Mouse (Mus musculus): ENCODE measurements around the gene Homer1. TPM values are rescaled to one million over a fixed set of nuclear protein-coding genes. Genes with fewer than 3 reads are reported as not detected.

Gene Homer1
- polyA plus RNA-seq, 1 experiment from 2014 or later = 5.9 TPM

GRCm38 (mm10) chr13:93306545-93306944, 7.1 kb downstream of the Homer1 start:
- H3K27ac ChIP-seq = no peak overlapping the region
- no peak overlapping the region for H3K9ac ChIP-seq
- no peaks in the 10 kb centered on the region for H3K36me3 ChIP-seq
- 66% methylated on average over 3 of the region's 3 CpGs for WGBS
- H3K4me2 ChIP-seq = peak overlapping the region; percentile 73; the same call in 1 of the 2 replicates
- no peak for ATAC-seq (replicated peaks; ENCODE audit: low FRiP score)
- no peak overlapping the region for H3K4me3 ChIP-seq (replicated peaks)
- H3K4me1 ChIP-seq = peaks cover 21% of the 10 kb centered on the region; the same call in 1 of the 2 replicates
- H3K27me3 ChIP-seq = no peaks in the 10 kb centered on the region
- H3K9me3 ChIP-seq (replicated peaks) = no peaks in the 10 kb centered on the region

DNA sequence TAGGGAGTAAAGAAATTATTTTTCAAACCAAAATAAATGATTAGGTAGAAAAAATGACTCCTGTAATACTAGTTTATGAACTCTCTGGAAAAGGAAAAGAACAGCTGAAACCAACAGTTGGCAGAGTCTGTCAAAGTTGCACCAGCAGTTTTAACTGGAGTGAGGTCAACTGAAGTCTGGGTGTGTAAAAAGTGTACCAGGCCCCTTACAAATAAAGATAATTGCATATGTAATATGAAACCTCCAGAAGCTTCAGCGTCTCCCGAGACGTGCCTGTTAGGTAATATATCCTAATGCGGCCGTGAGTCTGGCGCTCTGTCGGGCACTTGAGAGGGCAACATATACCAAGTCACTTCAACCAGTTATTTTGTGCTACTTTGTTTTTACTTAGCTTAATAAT, 8.3 kb downstream of the Homer1 start:
- Histone ChIP-seq H3K36me3 (no peaks in the 10 kb centered on the region), H3K9ac (no peak overlapping the region), H3K27me3 (no peaks in the 10 kb centered on the region), H3K4me3 (replicated peaks) (no peak overlapping the region), H3K9me3 (replicated peaks) (no peaks in the 10 kb centered on the region), H3K4me1 (peaks cover 21% of the 10 kb centered on the region; the same call in 1 of the 2 replicates), H3K27ac (no peak overlapping the region), H3K4me2 (no peak overlapping the region)
- ATAC-seq (replicated peaks; ENCODE audit: low FRiP score) = no peak
- WGBS = 30% methylated on average over 7 of the region's 7 CpGs

DNA sequence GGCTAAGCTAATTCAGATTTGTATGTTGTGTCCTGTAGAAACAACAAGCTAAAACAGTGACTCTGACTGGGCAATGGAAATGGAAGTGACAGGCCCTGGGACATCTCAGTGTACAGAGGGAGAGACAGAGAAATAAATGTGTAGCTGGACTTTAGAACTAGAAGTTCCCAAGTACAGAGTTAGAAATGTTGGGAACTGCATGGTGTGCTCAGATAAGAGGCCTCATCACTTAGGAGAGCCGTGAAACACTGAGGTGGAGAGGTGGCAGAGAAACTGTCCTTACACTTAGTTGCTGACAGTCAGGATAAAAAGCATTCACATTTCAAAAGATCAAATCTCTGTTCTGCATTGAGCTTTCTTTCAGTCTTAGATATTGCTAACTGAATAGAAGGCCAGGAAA, 9.9 kb downstream of the Homer1 start:
- Histone ChIP-seq H3K36me3 (no peaks in the 10 kb centered on the region), H3K9me3 (replicated peaks) (no peaks in the 10 kb centered on the region), H3K9ac (no peak overlapping the region), H3K27me3 (no peaks in the 10 kb centered on the region), H3K4me3 (replicated peaks) (no peak overlapping the region), H3K4me2 (no peak overlapping the region), H3K27ac (no peak overlapping the region), H3K4me1 (peaks cover 24% of the 10 kb centered on the region; the same call in 1 of the 2 replicates)
- 52% methylated on average over 1 of the region's 1 CpGs for WGBS
- no peak for ATAC-seq (replicated peaks; ENCODE audit: low FRiP score)

GRCm38 (mm10) chr13:93312518-93312917, 13.1 kb downstream of the Homer1 start:
- Histone ChIP-seq H3K9me3 (replicated peaks) (no peaks in the 10 kb centered on the region), H3K9ac (no peak overlapping the region), H3K4me1 (peaks cover 13% of the 10 kb centered on the region; the same call in 1 of the 2 replicates), H3K4me2 (no peak overlapping the region), H3K27ac (no peak overlapping the region), H3K4me3 (replicated peaks) (no peak overlapping the region), H3K27me3 (no peaks in the 10 kb centered on the region), H3K36me3 (no peaks in the 10 kb centered on the region)
- no peak for ATAC-seq (replicated peaks; ENCODE audit: low FRiP score)

- Histone ChIP-seq H3K36me3 (no peaks in the 10 kb centered on the region), H3K4me2 (no peak overlapping the region), H3K9me3 (replicated peaks) (no peaks in the 10 kb centered on the region), H3K27me3 (no peaks in the 10 kb centered on the region), H3K4me3 (replicated peaks) (no peak overlapping the region), H3K9ac (no peak overlapping the region), H3K4me1 (peaks cover 5% of the 10 kb centered on the region; the same call in 1 of the 2 replicates), H3K27ac (no peak overlapping the region)
- ATAC-seq (replicated peaks; ENCODE audit: low FRiP score) = no peak
- WGBS = 88% methylated on average over 4 of the region's 4 CpGs
These were observed 14.9 kb downstream of the Homer1 start for GRCm38 (mm10) chr13:93314322-93314721.

- no peaks in the 10 kb centered on the region for H3K4me1 ChIP-seq
- no peaks in the 10 kb centered on the region for H3K36me3 ChIP-seq
- no peak overlapping the region for H3K9ac ChIP-seq
- WGBS = 87% methylated on average over 5 of the region's 5 CpGs
- no peak for ATAC-seq (replicated peaks; ENCODE audit: low FRiP score)
- H3K4me3 ChIP-seq (replicated peaks) = no peak overlapping the region
- H3K4me2 ChIP-seq = no peak overlapping the region
- no peak overlapping the region for H3K27ac ChIP-seq
- H3K27me3 ChIP-seq = no peaks in the 10 kb centered on the region
- H3K9me3 ChIP-seq (replicated peaks) = no peaks in the 10 kb centered on the region
These were observed 20.7 kb downstream of the Homer1 start for GRCm38 (mm10) chr13:93320089-93320488.

- WGBS = 74% methylated on average over 3 of the region's 3 CpGs
These were observed 26.9 kb downstream of the Homer1 start for GRCm38 (mm10) chr13:93326326-93326725.

GRCm38 (mm10) chr13:93331721-93332120, 32.3 kb downstream of the Homer1 start:
- 90% methylated on average over 2 of the region's 2 CpGs for WGBS
- peaks cover 3% of the 10 kb centered on the region; the same call in 1 of the 2 replicates for H3K9me3 ChIP-seq (replicated peaks)
- no peaks in the 10 kb centered on the region for H3K27me3 ChIP-seq
- no peak overlapping the region for H3K9ac ChIP-seq
- H3K4me3 ChIP-seq (replicated peaks) = no peak overlapping the region
- no peak overlapping the region for H3K27ac ChIP-seq
- no peak for ATAC-seq (replicated peaks; ENCODE audit: low FRiP score)
- H3K4me2 ChIP-seq = no peak overlapping the region
- H3K4me1 ChIP-seq = no peaks in the 10 kb centered on the region
- H3K36me3 ChIP-seq = no peaks in the 10 kb centered on the region

More at GRCm38 (mm10) chr13:93326326-93326725, 26.9 kb downstream of the Homer1 start:
- H3K4me1 ChIP-seq = no peaks in the 10 kb centered on the region
- no peak overlapping the region for H3K4me3 ChIP-seq (replicated peaks)
- ATAC-seq (replicated peaks; ENCODE audit: low FRiP score) = no peak
- no peak overlapping the region for H3K27ac ChIP-seq
- peaks cover 3% of the 10 kb centered on the region; the same call in 1 of the 2 replicates for H3K9me3 ChIP-seq (replicated peaks)
- H3K9ac ChIP-seq = no peak overlapping the region
- H3K4me2 ChIP-seq = no peak overlapping the region
- H3K36me3 ChIP-seq = no peaks in the 10 kb centered on the region
- H3K27me3 ChIP-seq = no peaks in the 10 kb centered on the region

DNA sequence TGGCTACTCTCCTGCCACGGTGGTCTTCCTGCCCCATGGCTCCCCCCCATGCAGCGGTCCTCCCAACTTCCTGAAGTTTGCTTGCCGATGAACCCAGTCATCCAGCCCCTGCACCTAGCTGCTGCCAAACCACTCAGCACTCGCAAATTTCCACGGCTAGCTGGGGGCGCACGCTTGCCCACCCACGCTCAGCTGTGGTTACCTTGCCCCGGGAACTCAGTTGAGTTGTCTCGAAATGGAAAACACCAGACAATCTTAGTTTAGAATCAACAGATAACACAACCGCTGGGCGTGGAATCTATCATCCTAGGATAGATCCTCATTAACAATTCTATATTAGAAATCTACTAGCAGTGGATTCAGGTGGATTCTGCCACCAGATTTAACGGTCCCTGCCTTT, 33.1 kb downstream of the Homer1 start:
- no peak overlapping the region for H3K27ac ChIP-seq
- H3K27me3 ChIP-seq = no peaks in the 10 kb centered on the region
- no peak overlapping the region for H3K9ac ChIP-seq
- H3K4me1 ChIP-seq = no peaks in the 10 kb centered on the region
- H3K9me3 ChIP-seq (replicated peaks) = peaks cover 3% of the 10 kb centered on the region; the same call in 1 of the 2 replicates
- H3K4me3 ChIP-seq (replicated peaks) = no peak overlapping the region
- ATAC-seq (replicated peaks; ENCODE audit: low FRiP score) = no peak
- H3K36me3 ChIP-seq = no peaks in the 10 kb centered on the region
- no peak overlapping the region for H3K4me2 ChIP-seq
- 89% methylated on average over 13 of the region's 13 CpGs for WGBS

DNA sequence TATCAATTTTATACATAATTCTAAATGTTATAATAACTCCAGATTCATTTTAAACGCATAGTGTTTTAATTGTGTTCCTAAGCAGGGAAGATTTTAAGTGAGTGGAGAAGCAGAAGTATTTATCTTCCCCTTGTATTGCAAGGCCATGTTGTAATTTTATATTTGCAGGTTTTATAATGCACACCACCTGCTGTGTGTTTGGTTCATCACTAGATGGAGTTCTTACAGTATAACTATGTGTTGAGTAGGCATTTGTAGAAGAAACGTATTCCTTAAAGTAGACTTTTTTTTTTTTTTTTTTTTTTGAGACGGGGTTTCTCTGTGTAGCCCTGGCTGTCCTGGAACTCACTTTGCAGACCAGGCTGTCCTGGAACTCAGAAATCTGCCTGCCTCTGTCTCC, 35.9 kb downstream of the Homer1 start:
- no peaks in the 10 kb centered on the region for H3K27me3 ChIP-seq
- H3K4me3 ChIP-seq (replicated peaks) = no peak overlapping the region
- no peak overlapping the region for H3K4me2 ChIP-seq
- WGBS = 63% methylated on average over 3 of the region's 3 CpGs
- H3K9ac ChIP-seq = no peak overlapping the region
- H3K4me1 ChIP-seq = no peaks in the 10 kb centered on the region
- no peak for ATAC-seq (replicated peaks; ENCODE audit: low FRiP score)
- peaks cover 3% of the 10 kb centered on the region; the same call in 1 of the 2 replicates for H3K9me3 ChIP-seq (replicated peaks)
- no peak overlapping the region for H3K27ac ChIP-seq
- no peaks in the 10 kb centered on the region for H3K36me3 ChIP-seq

DNA sequence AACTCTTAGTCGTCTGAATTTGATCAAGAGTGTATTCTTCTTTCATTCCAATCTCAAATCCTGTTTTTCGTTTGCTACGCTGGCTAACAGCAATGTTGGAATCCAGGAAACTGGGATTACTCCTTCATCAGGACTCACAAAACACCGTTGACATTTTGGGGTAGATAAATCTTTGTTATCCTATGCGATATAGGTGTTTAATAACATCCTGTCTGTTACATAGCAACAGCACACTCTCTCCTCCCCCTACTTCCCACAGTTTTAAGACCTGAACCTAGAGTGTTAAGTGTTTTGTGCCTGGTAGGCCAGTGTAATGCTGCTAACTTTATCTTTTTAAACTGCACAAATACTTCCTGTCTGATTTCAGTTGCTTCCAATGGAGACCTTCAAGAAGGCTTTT, 39.0 kb downstream of the Homer1 start:
- Histone ChIP-seq H3K36me3 (no peaks in the 10 kb centered on the region; the same call in 1 of the 2 replicates), H3K4me2 (no peak overlapping the region), H3K4me1 (no peaks in the 10 kb centered on the region), H3K4me3 (replicated peaks) (no peak overlapping the region), H3K27me3 (no peaks in the 10 kb centered on the region), H3K27ac (no peak overlapping the region), H3K9me3 (replicated peaks) (no peaks in the 10 kb centered on the region), H3K9ac (no peak overlapping the region)
- WGBS = 33% methylated on average over 5 of the region's 5 CpGs
- no peak for ATAC-seq (replicated peaks; ENCODE audit: low FRiP score)

DNA sequence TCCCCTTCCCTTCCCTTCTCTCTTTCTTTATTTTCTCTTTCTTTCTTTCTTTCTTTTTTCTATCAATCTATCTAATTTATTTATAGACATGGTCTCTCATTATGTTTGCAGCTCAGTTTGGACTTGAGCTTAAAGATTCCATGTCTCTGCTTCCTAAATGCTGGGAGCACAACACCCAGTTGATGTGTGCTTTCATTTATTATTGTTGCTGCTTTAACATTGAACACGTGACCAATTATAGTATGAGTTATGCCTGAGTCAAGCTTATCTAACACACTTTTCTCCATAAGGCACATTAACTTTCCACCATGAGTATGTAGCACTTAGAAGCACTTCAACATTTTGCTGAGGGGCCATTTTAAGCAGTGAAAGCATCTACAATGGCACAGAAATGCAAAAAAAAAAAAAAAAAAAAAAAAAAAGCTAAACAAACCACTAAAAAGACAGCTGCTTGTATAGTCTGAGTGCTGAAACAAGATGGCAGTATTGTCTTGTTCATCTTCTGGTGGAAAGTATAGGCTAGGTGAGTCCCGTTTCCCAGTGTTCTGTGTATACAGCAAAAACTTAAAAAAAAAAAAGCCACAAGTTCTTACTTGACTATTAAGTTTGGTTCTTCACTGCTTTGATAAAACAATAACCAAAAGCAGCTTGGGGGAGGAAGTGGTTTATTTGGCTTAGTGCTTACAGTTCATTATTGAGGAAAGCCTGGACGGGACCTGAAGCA, 41.3 kb downstream of the Homer1 start:
- Histone ChIP-seq H3K27me3 (no peaks in the 10 kb centered on the region), H3K27ac (no peak overlapping the region), H3K4me1 (no peaks in the 10 kb centered on the region), H3K4me2 (no peak overlapping the region), H3K9me3 (replicated peaks) (no peaks in the 10 kb centered on the region), H3K36me3 (no peaks in the 10 kb centered on the region; the same call in 1 of the 2 replicates), H3K9ac (no peak overlapping the region), H3K4me3 (replicated peaks) (no peak overlapping the region)
- no peak for ATAC-seq (replicated peaks; ENCODE audit: low FRiP score)
- 80% methylated on average over 3 of the region's 3 CpGs for WGBS
